Mouse (Mus musculus): ENCODE data around the gene Klhl7. TPM values are rescaled to one million over a fixed set of nuclear protein-coding genes. Genes with fewer than 3 reads are reported as not detected.

Gene Klhl7
- total RNA-seq, 2 experiments from 2014 or later = 93.4 to 96.9 TPM

DNA sequence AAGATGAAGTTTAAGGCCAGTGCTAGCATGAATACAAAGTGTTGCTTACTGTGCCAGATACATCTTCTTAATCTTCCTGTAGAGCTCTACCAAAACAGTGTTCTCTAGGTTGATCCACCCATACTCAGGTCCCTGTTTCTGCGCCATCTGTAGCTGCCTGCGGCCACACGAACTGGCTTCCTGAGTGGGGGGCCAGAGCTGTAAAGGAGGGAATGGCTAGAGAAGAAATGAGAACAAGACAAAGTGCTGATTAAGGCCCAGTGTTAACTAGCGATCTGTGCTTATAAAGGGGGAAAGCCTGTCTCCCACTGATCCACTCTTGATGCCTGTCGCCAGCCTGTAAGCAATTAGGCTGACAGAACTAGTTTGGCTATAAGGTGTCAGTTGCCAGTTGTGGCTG lies 102.9 kb downstream of the Klhl7 start:
- H3K4me3 ChIP-seq = no peak overlapping the region
- peak overlapping the region; percentile 57 for H3K27ac ChIP-seq
- TF ChIP-seq CTCF (conservative IDR thresholded peaks at IDR 0.05) = no peak
- no peak for DNase-seq (ENCODE audit: low spot score in 2 of 2)

DNA sequence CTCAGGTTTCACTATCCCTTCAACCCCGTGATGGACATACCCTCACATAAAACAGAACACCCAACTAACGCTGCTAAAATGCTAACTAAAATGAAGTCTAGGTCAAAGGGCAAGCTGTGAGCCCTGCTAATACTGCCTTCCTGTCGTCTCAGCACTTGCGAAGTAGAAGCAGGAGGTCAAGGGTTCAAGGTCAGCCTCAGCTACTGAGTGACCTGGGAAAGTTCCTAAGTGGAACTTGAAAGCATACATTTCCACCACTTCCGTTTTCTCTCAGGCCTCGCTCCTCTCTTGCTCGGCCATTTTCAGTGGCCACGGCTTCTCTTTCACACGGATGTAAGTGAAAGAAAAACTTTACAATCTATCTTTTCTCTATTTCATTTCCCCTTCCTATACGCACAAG lies 107.6 kb downstream of the Klhl7 start:
- TF ChIP-seq CTCF (conservative IDR thresholded peaks at IDR 0.05) = no peak
- no peak for DNase-seq (ENCODE audit: low spot score in 2 of 2)
- no peak overlapping the region for H3K27ac ChIP-seq
- no peak overlapping the region for H3K4me3 ChIP-seq

GRCm38 (mm10) chr5:24208505-24208904 lies 108.1 kb downstream of the Klhl7 start:
- TF ChIP-seq CTCF (conservative IDR thresholded peaks at IDR 0.05) = no peak
- H3K4me3 ChIP-seq = no peak overlapping the region
- no peak for DNase-seq (ENCODE audit: low spot score in 2 of 2)
- H3K27ac ChIP-seq = no peak overlapping the region

Other genes starting within 250 kb of the Klhl7 start
- 10 to 100 TPM; 24.8 to 28.4 TPM for gene Fam126a, start 69.9 kb upstream of the Klhl7 start, total RNA-seq (2021)
- gene Nupl2, start 64.4 kb downstream of the Klhl7 start, total RNA-seq (2021) = 10 to 100 TPM; 10.7 to 11.7 TPM